Mouse (Mus musculus): ENCODE data around the gene Prkag1. TPM values are rescaled to one million over a fixed set of nuclear protein-coding genes. Genes with fewer than 3 reads are reported as not detected.

Gene Prkag1
- 59.0 and 65.3 TPM in 2 replicates for polyA plus RNA-seq (2014; fragmentation: Nextera tagmentation; extraction: Ambion mirVana)

DNA sequence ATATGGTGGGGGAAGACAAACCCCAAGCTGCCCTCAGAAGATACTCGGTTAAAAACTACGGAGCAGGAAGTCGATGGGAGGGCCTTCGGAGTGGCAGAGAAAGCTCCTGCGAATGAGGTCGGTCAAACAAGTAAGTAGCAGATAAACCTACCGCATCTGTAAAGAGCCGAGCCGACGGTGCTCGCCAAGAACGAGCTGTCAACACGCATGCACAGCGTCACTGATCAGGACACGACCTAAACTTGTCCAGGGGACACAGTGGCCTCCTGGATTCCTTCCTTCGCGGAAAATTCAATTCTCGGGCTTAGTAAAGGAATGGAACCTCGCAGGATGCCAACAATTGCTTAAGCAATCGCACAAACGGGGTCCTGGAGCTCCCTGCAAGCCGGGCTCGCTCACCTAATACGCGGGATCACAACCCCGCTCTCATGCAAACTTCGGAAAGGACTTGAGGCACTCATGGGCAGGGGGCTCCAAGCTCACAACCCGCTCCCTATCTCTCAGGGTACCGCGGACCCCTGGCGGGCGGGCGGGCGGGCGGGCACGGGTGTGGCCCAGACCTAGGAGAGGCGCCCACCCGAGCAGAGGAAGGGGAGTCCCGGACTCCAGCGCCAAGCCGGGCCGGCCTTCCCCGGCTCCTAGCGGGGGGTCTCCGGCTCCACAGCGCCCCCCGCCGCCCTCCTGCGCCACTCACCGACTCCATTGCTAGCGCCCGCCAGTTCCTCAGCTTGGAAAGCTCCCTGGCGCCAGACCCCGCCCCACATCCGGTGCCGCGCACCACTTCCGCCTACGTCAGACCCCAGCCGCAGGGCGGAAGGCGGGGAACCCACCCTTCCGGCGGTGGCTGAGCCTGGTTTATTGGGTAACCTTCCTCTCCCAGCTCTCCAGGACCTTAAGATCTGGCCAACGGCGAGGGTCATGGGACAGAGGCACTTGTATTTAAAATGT is at the start of gene Prkag1:
Gene Prkag1 (minus strand): TSS at position 786 of the 948 bp plus-strand sequence.
- ATAC-seq (ENCODE audit: low FRiP score) = peak; percentile 97
- H3K4me3 ChIP-seq (replicated peaks; ENCODE audit: low read length) = peak within 1 kb of the TSS; percentile 79
- peak within 1 kb of the TSS; percentile 83 for H3K9ac ChIP-seq
- DNase-seq (ENCODE audit: low spot score) = peak; percentile 97
- peak within 1 kb of the TSS; percentile 85 for H3K27ac ChIP-seq
- no peaks in the 10 kb centered on the region for H3K27me3 ChIP-seq (ENCODE audit: control insufficient read depth, insufficient read depth, low read length)
- H3K4me1 ChIP-seq (replicated peaks; ENCODE audit: control insufficient read depth, insufficient read depth, low read length) = peaks cover 10% of the 10 kb centered on the region
- H3K4me2 ChIP-seq (replicated peaks) = peak within 1 kb of the TSS; percentile 77
- H3K9me3 ChIP-seq (ENCODE audit: control insufficient read depth, low read length) = no peaks in the 10 kb centered on the region
- WGBS = under 1% methylated on average over 56 of the region's 66 CpGs
- peaks cover 35% of the 10 kb centered on the region for H3K36me3 ChIP-seq (replicated peaks; ENCODE audit: control insufficient read depth, insufficient read depth)

DNA sequence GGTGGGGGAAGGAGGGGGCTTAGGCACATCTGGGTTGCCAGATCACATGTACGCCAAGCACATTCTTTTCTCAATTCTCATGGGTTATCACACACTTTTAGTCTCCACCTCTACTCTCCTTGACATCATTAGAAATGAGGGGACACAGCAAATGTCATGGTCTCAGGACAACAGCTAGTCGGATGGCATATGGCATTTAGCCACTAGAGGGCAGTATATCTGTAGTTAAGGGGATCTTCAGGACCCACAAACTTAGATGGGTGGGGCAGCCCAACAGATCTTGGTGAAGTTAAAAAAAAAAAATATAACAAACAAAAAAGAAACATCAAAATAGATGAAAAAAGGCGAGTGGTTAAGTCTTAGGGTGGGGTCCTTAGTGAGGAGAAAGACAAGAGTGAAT is 46.0 kb upstream of the Prkag1 start:
- no peaks in the 10 kb centered on the region for H3K9me3 ChIP-seq (ENCODE audit: control insufficient read depth, low read length)
- WGBS = 18% methylated on average over 3 of the region's 3 CpGs
- no peaks in the 10 kb centered on the region for H3K27me3 ChIP-seq (ENCODE audit: control insufficient read depth, insufficient read depth, low read length)
- peaks cover 7% of the 10 kb centered on the region; the same call in 1 of the 2 replicates for H3K36me3 ChIP-seq (replicated peaks; ENCODE audit: control insufficient read depth, insufficient read depth)
- no peak overlapping the region for H3K9ac ChIP-seq
- H3K4me3 ChIP-seq (replicated peaks; ENCODE audit: low read length) = no peak overlapping the region
- H3K27ac ChIP-seq = no peak overlapping the region
- ATAC-seq (ENCODE audit: low FRiP score) (no peak), DNase-seq (ENCODE audit: low spot score) (peak; percentile 86)
- no peak overlapping the region for H3K4me2 ChIP-seq (replicated peaks)
- peaks cover 17% of the 10 kb centered on the region for H3K4me1 ChIP-seq (replicated peaks; ENCODE audit: control insufficient read depth, insufficient read depth, low read length)

DNA sequence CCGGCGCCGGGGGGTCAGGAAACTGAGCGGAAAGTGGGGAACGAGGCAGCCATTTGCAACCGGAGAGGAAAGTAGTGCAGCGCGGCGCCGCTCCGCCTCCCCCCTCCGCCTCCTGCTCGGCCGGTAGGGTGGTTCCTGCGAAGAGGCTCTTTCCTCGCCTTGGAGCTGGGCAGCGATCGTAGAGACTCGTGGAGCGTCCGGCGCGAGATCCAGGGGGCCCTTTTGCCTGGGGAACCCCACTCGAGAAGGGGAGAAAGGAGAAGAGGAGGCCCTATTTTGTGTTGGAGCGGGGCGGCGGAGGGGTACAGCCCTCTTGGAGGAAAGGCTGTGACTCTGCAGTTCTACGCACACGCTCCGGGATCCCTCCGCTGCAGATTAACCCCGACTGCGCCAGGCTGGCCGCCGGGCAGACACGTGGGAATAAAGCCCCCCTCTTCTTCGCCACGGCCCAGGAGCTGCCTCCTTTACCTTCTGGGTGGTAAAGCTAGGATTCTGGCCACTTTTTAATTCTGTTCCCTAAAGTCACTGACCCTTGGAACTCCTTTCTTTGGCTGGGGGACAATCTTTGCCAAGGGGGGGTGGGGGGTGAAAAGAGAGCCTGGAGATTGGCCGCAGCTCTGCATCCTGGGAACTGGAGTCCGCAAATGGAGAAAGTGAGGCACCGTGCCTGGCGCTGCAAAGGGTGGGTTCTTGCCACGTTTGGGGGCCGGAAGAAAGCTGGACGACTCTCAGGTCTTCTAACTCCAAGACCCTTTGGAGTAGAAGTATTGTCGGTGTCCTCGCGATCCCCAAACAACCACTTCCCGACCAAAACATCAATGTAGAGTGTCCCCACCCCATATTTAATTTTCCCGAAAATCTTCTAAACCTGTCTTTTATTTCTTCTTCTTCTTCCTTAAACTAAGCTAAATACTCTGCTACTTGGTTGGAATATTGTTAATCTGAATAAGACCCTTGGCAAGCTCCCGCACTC is 40.9 kb upstream of the Prkag1 start:
- Histone ChIP-seq H3K27me3 (ENCODE audit: control insufficient read depth, insufficient read depth, low read length) (no peaks in the 10 kb centered on the region), H3K27ac (peak overlapping the region; percentile 98), H3K4me3 (replicated peaks; ENCODE audit: low read length) (peak overlapping the region; percentile 87), H3K4me1 (replicated peaks; ENCODE audit: control insufficient read depth, insufficient read depth, low read length) (peaks cover 40% of the 10 kb centered on the region), H3K9me3 (ENCODE audit: control insufficient read depth, low read length) (no peaks in the 10 kb centered on the region), H3K36me3 (replicated peaks; ENCODE audit: control insufficient read depth, insufficient read depth) (no peaks in the 10 kb centered on the region), H3K4me2 (replicated peaks) (peak overlapping the region; percentile 84), H3K9ac (peak overlapping the region; percentile 94)
- ATAC-seq (ENCODE audit: low FRiP score) = peak; percentile 82
- peak; percentile 94 for DNase-seq (ENCODE audit: low spot score)
- WGBS = under 1% methylated on average over 47 of the region's 51 CpGs

DNA sequence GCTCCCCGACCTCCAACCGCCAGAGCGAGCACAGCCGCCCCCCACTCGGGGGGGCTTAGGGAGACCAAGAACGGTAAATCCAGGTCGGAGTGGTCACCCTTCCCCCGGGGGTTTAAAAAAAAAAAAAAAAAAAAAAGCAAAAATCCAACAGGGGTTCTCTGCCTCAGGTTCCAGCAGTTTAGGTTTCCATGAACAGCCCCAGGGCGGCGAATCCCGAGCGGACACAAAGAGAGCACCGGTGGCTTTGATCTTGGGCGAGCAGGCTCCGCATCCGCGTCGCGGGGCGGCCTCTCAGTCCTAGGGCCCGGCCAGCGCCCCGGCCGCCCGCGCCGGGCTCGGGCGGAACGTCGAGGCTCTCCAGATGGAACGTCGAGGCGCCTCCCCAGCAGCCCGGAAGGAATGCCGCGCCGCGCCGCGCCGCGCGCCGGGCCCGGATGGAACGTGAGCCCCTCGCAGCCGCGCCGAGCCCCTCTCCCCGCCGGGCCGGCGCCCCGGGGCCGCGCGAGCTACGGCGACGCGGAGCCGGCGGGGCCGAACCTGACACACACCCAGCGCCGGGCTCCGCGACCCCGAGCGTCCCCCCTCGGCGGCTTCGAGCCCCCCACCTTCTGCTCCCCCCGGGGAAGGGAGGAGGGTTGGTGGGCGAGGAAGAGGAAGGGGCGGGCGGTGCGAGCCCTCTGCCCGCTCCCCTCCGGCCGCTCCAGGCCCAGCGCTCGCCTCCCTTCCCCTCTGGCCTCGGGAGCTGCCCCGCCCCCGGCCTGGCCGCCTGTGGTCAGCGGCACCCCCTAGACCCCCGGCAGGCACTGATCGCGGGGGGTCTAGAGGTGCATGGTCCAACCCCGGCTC is 40.0 kb upstream of the Prkag1 start, which contains the start of gene Kmt2d:
Gene Kmt2d (minus strand): TSS at position 135 of the 846 bp plus-strand sequence.
- ATAC-seq (ENCODE audit: low FRiP score) (peak; percentile 44), DNase-seq (ENCODE audit: low spot score) (peak; percentile 42)
- Histone ChIP-seq H3K4me1 (replicated peaks; ENCODE audit: control insufficient read depth, insufficient read depth, low read length) (peaks cover 43% of the 10 kb centered on the region), H3K27ac (peak within 1 kb of the TSS; percentile 98), H3K9ac (peak within 1 kb of the TSS; percentile 94), H3K4me2 (replicated peaks) (peak within 1 kb of the TSS; percentile 84), H3K9me3 (ENCODE audit: control insufficient read depth, low read length) (no peaks in the 10 kb centered on the region), H3K27me3 (ENCODE audit: control insufficient read depth, insufficient read depth, low read length) (no peaks in the 10 kb centered on the region), H3K4me3 (replicated peaks; ENCODE audit: low read length) (peak within 1 kb of the TSS; percentile 87), H3K36me3 (replicated peaks; ENCODE audit: control insufficient read depth, insufficient read depth) (peaks cover 3% of the 10 kb centered on the region)
- WGBS = under 1% methylated on average over 66 of the region's 94 CpGs

DNA sequence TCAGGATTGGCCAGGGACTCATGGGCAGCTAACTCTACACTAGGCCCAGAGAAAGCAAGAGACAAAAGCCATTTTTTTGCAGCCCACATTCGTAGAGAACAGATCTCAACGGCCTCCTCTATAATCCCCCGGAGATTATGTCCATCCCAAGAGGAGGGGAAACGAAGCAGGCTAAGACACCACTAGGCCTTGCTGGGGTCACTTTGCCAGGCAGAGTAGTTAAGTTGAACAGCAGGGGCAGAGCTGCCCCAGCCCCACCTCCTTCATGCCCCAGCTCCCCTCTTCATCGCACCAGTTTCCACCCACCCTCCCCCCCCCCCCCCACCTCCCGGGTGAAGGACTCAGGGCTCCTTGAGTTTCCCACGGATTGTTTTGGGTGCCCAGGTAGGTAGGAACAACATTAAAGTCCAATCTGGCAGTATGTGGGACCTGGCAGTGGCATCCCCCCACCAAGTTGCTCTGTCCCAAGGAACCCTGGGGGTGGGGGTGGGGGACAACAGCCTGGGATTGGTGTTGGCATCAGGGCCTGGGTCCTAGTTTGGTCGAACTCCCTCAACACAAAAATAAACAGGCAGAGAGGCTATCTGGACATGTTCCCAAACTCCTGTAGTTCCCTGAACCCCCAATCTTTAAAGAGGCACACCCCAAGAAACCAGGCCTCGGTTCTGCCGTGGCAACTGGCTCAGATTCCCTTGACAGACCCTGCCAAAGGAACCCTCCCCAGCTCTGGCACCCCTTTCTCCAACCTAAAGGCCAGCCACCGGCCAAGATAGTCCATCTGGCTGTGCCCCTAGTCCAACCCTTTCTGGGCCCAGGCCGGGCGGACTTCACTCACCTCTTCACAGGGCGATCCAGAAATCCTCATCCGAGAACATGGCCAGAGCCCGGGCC is 39.1 kb upstream of the Prkag1 start:
- Histone ChIP-seq H3K4me3 (replicated peaks; ENCODE audit: low read length) (peak overlapping the region; percentile 87), H3K4me2 (replicated peaks) (peak overlapping the region; percentile 84), H3K9me3 (ENCODE audit: control insufficient read depth, low read length) (no peaks in the 10 kb centered on the region), H3K4me1 (replicated peaks; ENCODE audit: control insufficient read depth, insufficient read depth, low read length) (peaks cover 43% of the 10 kb centered on the region), H3K9ac (peak overlapping the region; percentile 94), H3K27ac (peak overlapping the region; percentile 98), H3K27me3 (ENCODE audit: control insufficient read depth, insufficient read depth, low read length) (no peaks in the 10 kb centered on the region), H3K36me3 (replicated peaks; ENCODE audit: control insufficient read depth, insufficient read depth) (peaks cover 12% of the 10 kb centered on the region)
- 0% methylated on average over 15 of the region's 16 CpGs for WGBS
- DNase-seq (ENCODE audit: low spot score) = no peak
- no peak for ATAC-seq (ENCODE audit: low FRiP score)

DNA sequence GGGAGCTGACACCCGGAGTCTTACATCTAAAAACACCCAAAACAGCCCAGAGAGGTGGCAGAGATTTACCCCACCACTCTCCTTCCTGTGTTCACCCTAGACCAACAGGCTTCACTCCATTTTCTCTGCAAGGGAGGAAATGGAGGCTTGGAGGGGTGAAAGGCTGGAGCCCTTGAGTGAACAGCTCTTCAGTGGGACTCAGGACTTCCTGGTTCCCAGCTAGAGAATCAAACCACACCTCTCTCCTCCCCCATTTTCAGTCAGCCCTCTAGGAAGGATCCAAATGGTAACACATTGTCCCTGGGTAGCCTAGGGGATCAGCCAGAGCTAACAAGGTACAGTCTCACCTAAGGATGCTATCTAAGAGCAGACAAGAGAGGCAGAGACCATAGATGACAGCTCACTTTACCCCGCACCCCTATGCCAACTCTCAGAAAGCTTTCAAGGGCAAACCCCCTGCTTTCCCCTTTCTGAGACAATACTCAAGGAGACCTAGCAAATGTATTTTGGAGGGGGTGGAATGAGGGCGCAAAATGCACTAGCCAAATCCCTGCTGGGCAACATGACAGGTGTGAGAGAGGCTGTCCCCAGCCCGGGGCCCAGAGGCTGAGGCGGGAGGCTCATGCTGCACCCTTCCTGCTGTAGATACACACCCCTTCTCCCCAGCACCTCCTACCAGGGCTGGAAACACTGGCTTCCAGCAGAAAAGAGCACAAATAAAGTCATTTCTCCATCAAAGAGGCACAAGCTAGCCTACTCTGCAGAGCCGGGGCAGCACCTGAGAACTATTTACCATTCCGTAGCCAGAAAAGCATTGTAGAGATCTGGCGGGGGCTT is 38.2 kb upstream of the Prkag1 start:
- DNase-seq (ENCODE audit: low spot score) (no peak), ATAC-seq (ENCODE audit: low FRiP score) (no peak)
- Histone ChIP-seq H3K4me2 (replicated peaks) (peak overlapping the region; percentile 84), H3K27ac (no peak overlapping the region), H3K36me3 (replicated peaks; ENCODE audit: control insufficient read depth, insufficient read depth) (peaks cover 21% of the 10 kb centered on the region), H3K9ac (peak overlapping the region; percentile 94), H3K4me3 (replicated peaks; ENCODE audit: low read length) (peak overlapping the region; percentile 87), H3K9me3 (ENCODE audit: control insufficient read depth, low read length) (no peaks in the 10 kb centered on the region), H3K27me3 (ENCODE audit: control insufficient read depth, insufficient read depth, low read length) (no peaks in the 10 kb centered on the region), H3K4me1 (replicated peaks; ENCODE audit: control insufficient read depth, insufficient read depth, low read length) (peaks cover 43% of the 10 kb centered on the region)
- 12% methylated on average over 8 of the region's 8 CpGs for WGBS

DNA sequence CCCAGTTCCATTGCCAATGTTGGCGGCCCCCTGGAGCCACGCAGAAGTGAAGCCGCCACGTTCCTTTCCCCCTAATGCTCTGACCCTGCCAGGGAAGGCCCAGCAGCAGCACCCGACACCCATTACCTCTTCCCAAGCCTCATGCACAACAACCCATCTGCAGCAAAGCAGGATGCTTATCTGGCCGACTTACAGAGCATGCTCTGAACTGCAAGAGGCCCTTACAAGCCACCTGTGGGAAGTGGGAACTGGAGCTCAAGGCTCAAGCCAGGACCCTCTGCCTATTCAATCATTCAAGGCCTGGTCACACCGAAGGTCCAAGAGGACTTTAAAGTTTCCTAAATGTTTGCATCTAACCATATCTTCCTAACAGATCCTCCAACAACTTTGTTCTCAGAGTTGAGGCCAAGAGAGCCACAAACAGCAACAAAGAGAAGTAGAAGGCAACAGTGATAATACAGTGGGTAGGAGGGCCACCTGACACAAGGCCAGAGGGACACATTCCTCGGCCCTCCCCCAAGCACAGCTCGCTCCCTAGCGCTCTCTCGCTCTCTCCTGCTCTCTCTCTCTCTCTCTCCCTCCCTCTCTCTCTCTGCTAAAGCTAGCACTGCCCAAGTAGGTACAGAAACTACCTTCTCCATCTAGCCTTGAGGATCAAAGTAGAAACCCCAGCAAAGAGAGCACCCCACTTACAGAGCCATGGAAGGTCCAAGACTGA is 37.2 kb upstream of the Prkag1 start:
- H3K4me2 ChIP-seq (replicated peaks) = peak overlapping the region; percentile 84
- DNase-seq (ENCODE audit: low spot score) (no peak), ATAC-seq (ENCODE audit: low FRiP score) (no peak)
- H3K9me3 ChIP-seq (ENCODE audit: control insufficient read depth, low read length) = no peaks in the 10 kb centered on the region
- peak overlapping the region; percentile 94 for H3K9ac ChIP-seq
- peaks cover 43% of the 10 kb centered on the region for H3K4me1 ChIP-seq (replicated peaks; ENCODE audit: control insufficient read depth, insufficient read depth, low read length)
- H3K27ac ChIP-seq = no peak overlapping the region
- H3K4me3 ChIP-seq (replicated peaks; ENCODE audit: low read length) = peak overlapping the region; percentile 87
- 30% methylated on average over 11 of the region's 11 CpGs for WGBS
- H3K27me3 ChIP-seq (ENCODE audit: control insufficient read depth, insufficient read depth, low read length) = no peaks in the 10 kb centered on the region
- H3K36me3 ChIP-seq (replicated peaks; ENCODE audit: control insufficient read depth, insufficient read depth) = peaks cover 31% of the 10 kb centered on the region
